Mouse (Mus musculus) heart, embryonic 13.5 days (tissue): ENCODE measurements at regions not wholly inside any gene's neighbourhood (a gene's known extent, or its start where the extent isn't known, plus 50 kb on each side); places are given as distances from the start of the nearest gene placed in this dataset.

Experiments used
- ATAC-seq: fragments of 200-750 bp; cut with Nextera tagmentation; 2 replicates; pipeline ENCODE4 v1.8.0; 2017; ENCODE audit warnings: moderate TSS enrichment; ENCODE audit not compliant: insufficient number of reproducible peaks, low FRiP score, low TSS enrichment; ENCODE audit errors: extremely low read depth
- H3K27ac ChIP-seq: fragments of 300-500 bp; sonication (generic); replicated peaks from 2 replicates; pipeline ENCODE4 v1.5.1; 2015; ENCODE audit warnings: moderate library complexity, mild to moderate bottlenecking, inconsistent platforms
- H3K27me3 ChIP-seq: fragments of 300-500 bp; sonication (generic); replicated peaks from 2 replicates; pipeline ENCODE4 v1.6.1; 2015; ENCODE audit warnings: mild to moderate bottlenecking, inconsistent platforms
- H3K36me3 ChIP-seq: fragments of 300-500 bp; sonication (generic); 2 replicates; pipeline ENCODE4 v1.6.1; 2015; ENCODE audit warnings: mild to moderate bottlenecking, inconsistent platforms
- H3K4me1 ChIP-seq: fragments of 300-500 bp; sonication (generic); 2 replicates; pipeline ENCODE4 v1.6.1; 2015; ENCODE audit warnings: inconsistent platforms
- H3K4me2 ChIP-seq: fragments of 300-500 bp; sonication (generic); 2 replicates; pipeline ENCODE4 v1.6.1; 2015; ENCODE audit warnings: inconsistent platforms, mild to moderate bottlenecking, moderate library complexity
- H3K4me3 ChIP-seq: fragments of 300-500 bp; sonication (generic); 2 replicates; pipeline ENCODE4 v1.5.1; 2015; ENCODE audit warnings: moderate library complexity, mild to moderate bottlenecking, inconsistent platforms
- H3K9ac ChIP-seq: fragments of 300-500 bp; sonication (generic); 2 replicates; pipeline ENCODE4 v1.6.1; 2015; ENCODE audit warnings: inconsistent platforms, mild to moderate bottlenecking, moderate library complexity
- H3K9me3 ChIP-seq: fragments of 300-500 bp; sonication (generic); 2 replicates; pipeline ENCODE4 v1.6.1; 2016; ENCODE audit warnings: inconsistent platforms
- WGBS: fragments of 180-500 bp; shearing (Covaris S2); methylation state at CpG from one replicate; pipeline ENCODE4 v1.1.7; 2015; ENCODE audit warnings: mixed read lengths; 5-methylcytosine and 5-hydroxymethylcytosine counted together

- H3K9me3 ChIP-seq, result no peaks in the 10 kb centered on the region
- no peak overlapping the region for H3K9ac ChIP-seq
- no peaks in the 10 kb centered on the region for H3K4me1 ChIP-seq
- 71% methylated on average over 4 of the region's 4 CpGs for WGBS
- H3K27me3 ChIP-seq, result no peaks in the 10 kb centered on the region
- H3K27ac ChIP-seq, result no peak overlapping the region
- no peak for ATAC-seq
- no peaks in the 10 kb centered on the region for H3K36me3 ChIP-seq
- no peak overlapping the region for H3K4me3 ChIP-seq
- no peak overlapping the region for H3K4me2 ChIP-seq
These were observed 177.8 kb upstream of the Ahr start for GRCm38 (mm10) chr12:35712671-35713070.

- Histone ChIP-seq H3K27ac (no peak overlapping the region), H3K4me2 (no peak overlapping the region), H3K9me3 (no peaks in the 10 kb centered on the region), H3K4me1 (no peaks in the 10 kb centered on the region), H3K4me3 (no peak overlapping the region), H3K27me3 (no peaks in the 10 kb centered on the region), H3K36me3 (no peaks in the 10 kb centered on the region), H3K9ac (no peak overlapping the region)
- 88% methylated on average over 6 of the region's 6 CpGs for WGBS
- ATAC-seq, result no peak
These were observed 176.8 kb upstream of the Ahr start for GRCm38 (mm10) chr12:35711549-35712070.

DNA sequence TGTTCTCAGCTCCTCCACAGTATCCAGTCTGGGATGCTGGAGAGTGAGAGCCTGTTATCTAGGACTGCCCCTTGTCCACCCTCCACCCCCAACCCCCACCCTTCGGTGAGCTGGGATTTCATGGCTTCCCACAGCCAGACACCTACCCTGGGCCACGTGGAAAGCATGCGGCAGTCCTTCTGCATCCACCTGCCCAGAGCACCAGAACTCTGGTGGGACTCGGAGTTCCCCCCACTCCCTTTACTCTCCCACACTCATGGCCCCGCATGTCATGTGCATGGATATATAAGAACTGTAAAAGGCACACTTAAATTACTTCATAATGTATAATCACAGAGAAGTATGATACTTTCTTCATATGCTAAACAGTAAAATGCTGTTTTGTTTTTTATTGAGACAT is 175.5 kb upstream of the Ahr start:
- Histone ChIP-seq H3K4me1 (no peaks in the 10 kb centered on the region), H3K4me2 (no peak overlapping the region), H3K36me3 (no peaks in the 10 kb centered on the region), H3K9me3 (no peaks in the 10 kb centered on the region), H3K27me3 (no peaks in the 10 kb centered on the region), H3K27ac (no peak overlapping the region), H3K9ac (no peak overlapping the region), H3K4me3 (no peak overlapping the region)
- no peak for ATAC-seq
- WGBS, result 55% methylated on average over 5 of the region's 5 CpGs

DNA sequence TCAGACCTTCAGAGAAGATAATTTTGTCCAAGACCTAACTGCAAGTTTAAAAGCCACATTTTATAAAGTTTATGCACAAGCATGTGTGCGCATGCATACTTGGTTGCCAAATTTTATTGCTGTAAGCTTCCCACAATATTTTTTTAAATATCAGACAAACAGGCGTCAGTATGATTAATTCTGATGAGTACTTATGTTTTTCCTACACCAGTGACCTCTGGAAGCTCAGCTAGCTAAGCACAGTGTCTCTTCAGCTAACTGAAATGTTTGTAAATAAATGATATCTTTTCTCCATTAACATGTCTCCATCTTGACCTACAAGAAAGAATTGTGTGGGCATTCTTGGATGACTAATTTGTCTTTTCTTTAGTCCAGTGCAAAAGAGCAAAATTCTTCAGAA is 168.6 kb upstream of the Ahr start:
- peaks cover 16% of the 10 kb centered on the region for H3K4me1 ChIP-seq
- no peak overlapping the region for H3K4me3 ChIP-seq
- H3K9me3 ChIP-seq, result no peaks in the 10 kb centered on the region
- no peak overlapping the region for H3K4me2 ChIP-seq
- no peak for ATAC-seq
- no peak overlapping the region for H3K9ac ChIP-seq
- no peak overlapping the region for H3K27ac ChIP-seq
- no peaks in the 10 kb centered on the region for H3K36me3 ChIP-seq
- no peaks in the 10 kb centered on the region for H3K27me3 ChIP-seq
- 71% methylated on average over 2 of the region's 2 CpGs for WGBS

- Histone ChIP-seq H3K4me1 (peaks cover 16% of the 10 kb centered on the region), H3K27ac (no peak overlapping the region), H3K4me2 (no peak overlapping the region), H3K9me3 (no peaks in the 10 kb centered on the region), H3K4me3 (no peak overlapping the region), H3K27me3 (no peaks in the 10 kb centered on the region), H3K36me3 (no peaks in the 10 kb centered on the region), H3K9ac (no peak overlapping the region)
- WGBS, result 46% methylated on average over 7 of the region's 7 CpGs
- no peak for ATAC-seq
These were observed 167.8 kb upstream of the Ahr start for GRCm38 (mm10) chr12:35702674-35703073.

DNA sequence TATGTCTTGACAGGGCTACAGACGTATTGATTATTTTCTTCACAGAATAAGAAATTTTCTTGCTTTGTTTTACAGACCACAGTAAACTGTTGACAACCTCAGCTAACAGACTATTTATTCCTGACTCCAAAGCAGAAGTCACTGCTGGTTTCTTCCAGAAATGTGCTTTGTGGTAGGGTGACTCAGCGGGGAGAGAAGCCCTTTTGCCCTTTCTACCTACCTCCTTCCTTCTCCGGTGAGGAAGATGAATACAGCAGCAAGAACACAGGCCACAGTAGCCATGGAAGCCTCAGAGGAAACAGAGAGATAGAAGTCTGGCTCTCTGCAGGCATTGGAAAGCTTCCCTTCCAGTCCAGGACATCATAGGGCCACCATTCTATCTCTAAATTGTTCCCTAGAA is 159.4 kb upstream of the Ahr start:
- no peaks in the 10 kb centered on the region for H3K4me1 ChIP-seq
- H3K9ac ChIP-seq, result no peak overlapping the region
- H3K9me3 ChIP-seq, result no peaks in the 10 kb centered on the region
- no peaks in the 10 kb centered on the region for H3K36me3 ChIP-seq
- no peak overlapping the region for H3K4me3 ChIP-seq
- 75% methylated on average over 3 of the region's 3 CpGs for WGBS
- ATAC-seq, result no peak
- H3K27me3 ChIP-seq, result no peaks in the 10 kb centered on the region
- H3K27ac ChIP-seq, result no peak overlapping the region
- H3K4me2 ChIP-seq, result no peak overlapping the region

DNA sequence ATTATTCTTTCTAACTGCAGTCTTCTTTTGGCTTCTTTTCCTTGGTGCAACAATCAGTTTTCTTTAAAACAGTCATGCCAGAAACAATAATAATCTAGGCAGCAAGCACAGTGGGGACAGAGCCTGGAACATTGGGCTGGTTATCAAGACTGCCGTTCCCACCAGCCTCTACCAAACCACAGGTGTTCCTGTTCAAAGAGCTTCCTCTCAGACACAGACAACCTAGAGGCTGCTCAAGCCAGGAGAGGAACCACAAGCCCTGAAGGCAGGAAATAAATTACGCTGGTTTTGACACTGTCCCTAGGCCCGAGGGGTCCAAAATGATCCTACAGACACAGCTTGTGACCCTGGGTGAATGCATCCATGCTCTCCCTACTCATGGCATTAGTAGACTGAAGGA is 156.1 kb upstream of the Ahr start:
- no peaks in the 10 kb centered on the region for H3K4me1 ChIP-seq
- H3K9me3 ChIP-seq, result no peaks in the 10 kb centered on the region
- no peak overlapping the region for H3K27ac ChIP-seq
- no peak overlapping the region for H3K9ac ChIP-seq
- ATAC-seq, result no peak
- no peaks in the 10 kb centered on the region for H3K27me3 ChIP-seq
- no peak overlapping the region for H3K4me3 ChIP-seq
- H3K36me3 ChIP-seq, result no peaks in the 10 kb centered on the region
- WGBS, result 65% methylated on average over 3 of the region's 3 CpGs
- H3K4me2 ChIP-seq, result no peak overlapping the region

GRCm38 (mm10) chr12:35686231-35686630 is 151.4 kb upstream of the Ahr start:
- Histone ChIP-seq H3K27ac (no peak overlapping the region), H3K36me3 (no peaks in the 10 kb centered on the region), H3K9me3 (no peaks in the 10 kb centered on the region), H3K4me1 (no peaks in the 10 kb centered on the region), H3K4me2 (no peak overlapping the region), H3K27me3 (no peaks in the 10 kb centered on the region), H3K4me3 (no peak overlapping the region), H3K9ac (no peak overlapping the region)
- WGBS, result 72% methylated on average over 2 of the region's 2 CpGs
- ATAC-seq, result no peak

- ATAC-seq, result no peak
- Histone ChIP-seq H3K27ac (no peak overlapping the region), H3K4me2 (no peak overlapping the region), H3K9ac (no peak overlapping the region), H3K4me1 (no peaks in the 10 kb centered on the region), H3K9me3 (no peaks in the 10 kb centered on the region), H3K27me3 (no peaks in the 10 kb centered on the region), H3K36me3 (no peaks in the 10 kb centered on the region), H3K4me3 (no peak overlapping the region)
- 64% methylated on average over 3 of the region's 3 CpGs for WGBS
These were observed 150.4 kb upstream of the Ahr start for GRCm38 (mm10) chr12:35685189-35685588.

DNA sequence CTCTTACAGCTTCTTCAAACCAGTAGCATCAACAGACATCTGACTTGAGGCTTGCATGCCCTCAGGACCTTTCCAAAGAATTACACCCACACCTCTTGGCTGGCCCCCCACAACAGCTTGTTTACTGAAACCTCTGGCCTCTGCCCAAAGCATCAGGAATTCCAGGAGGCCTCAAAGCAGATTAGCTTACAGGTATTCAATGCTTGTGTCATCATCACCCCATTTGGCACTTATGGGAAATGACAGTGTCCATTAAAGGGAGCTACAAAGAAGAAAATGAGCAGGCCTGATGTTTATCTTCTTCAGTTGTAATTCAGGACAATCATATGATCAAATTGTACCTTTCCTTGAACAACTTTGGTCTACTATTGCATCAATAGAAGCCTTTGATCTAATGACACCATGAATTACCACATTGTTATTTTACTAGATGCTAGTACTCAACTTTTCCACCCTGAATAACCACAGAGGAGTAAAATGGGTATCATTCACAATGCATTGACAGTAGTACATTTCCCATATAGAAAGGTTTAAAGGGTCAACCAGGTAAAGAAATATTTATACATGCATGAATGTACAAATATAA is 147.1 kb upstream of the Ahr start:
- H3K4me1 ChIP-seq, result no peaks in the 10 kb centered on the region

GRCm38 (mm10) chr12:35679903-35680302 is 145.1 kb upstream of the Ahr start:
- H3K4me3 ChIP-seq, result no peak overlapping the region
- no peaks in the 10 kb centered on the region for H3K27me3 ChIP-seq
- H3K9me3 ChIP-seq, result no peaks in the 10 kb centered on the region
- H3K36me3 ChIP-seq, result no peaks in the 10 kb centered on the region
- no peak overlapping the region for H3K4me2 ChIP-seq
- no peaks in the 10 kb centered on the region for H3K4me1 ChIP-seq
- no peak overlapping the region for H3K9ac ChIP-seq
- ATAC-seq, result no peak
- no peak overlapping the region for H3K27ac ChIP-seq
- 46% methylated on average over 4 of the region's 4 CpGs for WGBS

More for the DNA sequence above, 147.1 kb upstream of the Ahr start:
- H3K4me3 ChIP-seq, result no peak overlapping the region
- no peak overlapping the region for H3K9ac ChIP-seq
- no peak overlapping the region for H3K27ac ChIP-seq
- no peak overlapping the region for H3K4me2 ChIP-seq
- no peaks in the 10 kb centered on the region for H3K9me3 ChIP-seq
- no peak for ATAC-seq
- H3K27me3 ChIP-seq, result no peaks in the 10 kb centered on the region
- no peaks in the 10 kb centered on the region for H3K36me3 ChIP-seq

- Histone ChIP-seq H3K27me3 (no peaks in the 10 kb centered on the region), H3K36me3 (no peaks in the 10 kb centered on the region), H3K4me2 (no peak overlapping the region), H3K9ac (no peak overlapping the region), H3K4me1 (no peaks in the 10 kb centered on the region), H3K27ac (no peak overlapping the region), H3K4me3 (no peak overlapping the region), H3K9me3 (no peaks in the 10 kb centered on the region)
- WGBS, result 74% methylated on average over 2 of the region's 2 CpGs
- ATAC-seq, result no peak
These were observed 144.2 kb upstream of the Ahr start for GRCm38 (mm10) chr12:35679025-35679424.
